9 mouse cellular contexts compared by ENCODE assay signal in genomic region chr2:142859452-142859851, GRCm38 (mm10). TPM values are rescaled to one million over a fixed set of nuclear protein-coding genes. Genes with fewer than 3 reads are reported as not detected.
DNase-seq lines count a peak whose midpoint lies in the region; ATAC-seq lines count a peak whose summit lies in the region.
"Had no signal": no experiment of that assay in that cellular context is flagged by ENCODE, and none has a peak within 500 bp of the region (broad histone marks: within the 10 kb centered on the region; RNA-seq: fewer than 3 reads in every experiment).

No protein-coding gene starts in this region.

- H3K4me1 ChIP-seq in forebrain, embryonic 15.5 days = no peaks in the 10 kb centered on the region
- H3K4me1 ChIP-seq in kidney, embryonic 16.5 days (ENCODE audit: insufficient read depth, low read length) = no peaks in the 10 kb centered on the region
- no peaks in the 10 kb centered on the region for H3K4me1 ChIP-seq in liver, embryonic 11.5 days (replicated peaks; ENCODE audit: control insufficient read depth, insufficient read depth, low read length)
- H3K4me1 ChIP-seq: limb, embryonic 13.5 days had no signal

- peak; percentile 60 for ATAC-seq in forebrain, embryonic 15.5 days (replicated peaks)
- ATAC-seq in kidney, embryonic 16.5 days (ENCODE audit: low FRiP score, low TSS enrichment) = peak; percentile 75; the same call in 1 of the 2 replicates
- ATAC-seq in liver, embryonic 11.5 days (replicated peaks; ENCODE audit: low FRiP score) = peak; percentile 56

- no peak overlapping the region for H3K9ac ChIP-seq in forebrain, embryonic 15.5 days (replicated peaks)
- H3K9ac ChIP-seq in kidney, embryonic 16.5 days (replicated peaks; ENCODE audit: low read length) = no peak overlapping the region
- no peak overlapping the region for H3K9ac ChIP-seq in liver, embryonic 11.5 days (ENCODE audit: low read depth, low read length)
- H3K9ac ChIP-seq: limb, embryonic 13.5 days had no signal

- no peak overlapping the region for H3K4me3 ChIP-seq in forebrain, embryonic 15.5 days
- no peak overlapping the region for H3K4me3 ChIP-seq in kidney, embryonic 16.5 days (ENCODE audit: low read length)
- no peak overlapping the region for H3K4me3 ChIP-seq in liver, embryonic 11.5 days (ENCODE audit: low read depth, low read length)
- H3K4me3 ChIP-seq: limb, embryonic 13.5 days had no signal

- WGBS in forebrain, embryonic 15.5 days = 56% methylated on average over 4 of the region's 4 CpGs
- 65% methylated on average over 4 of the region's 4 CpGs for WGBS in kidney, embryonic 16.5 days
- 69% methylated on average over 4 of the region's 4 CpGs for WGBS in liver, embryonic 11.5 days

- no peaks in the 10 kb centered on the region for H3K36me3 ChIP-seq in forebrain, embryonic 15.5 days
- H3K36me3 ChIP-seq in kidney, embryonic 16.5 days (ENCODE audit: insufficient read depth, low read length) = 0 out of 2 replicates have a peak, but pooled peaks cover 3% of the 10 kb centered on the region
- H3K36me3 ChIP-seq in liver, embryonic 11.5 days (ENCODE audit: control insufficient read depth, insufficient read depth, low read length) = no peaks in the 10 kb centered on the region

- no peak overlapping the region for H3K27ac ChIP-seq in forebrain, embryonic 15.5 days (replicated peaks)
- H3K27ac ChIP-seq in kidney, embryonic 16.5 days (ENCODE audit: low read length) = no peak overlapping the region
- no peak overlapping the region for H3K27ac ChIP-seq in liver, embryonic 11.5 days (ENCODE audit: low read depth, low read length)
- H3K27ac ChIP-seq: limb, embryonic 13.5 days had no signal

- DNase-seq in testis, postnatal 10 days (ENCODE audit: low spot score) = peak; percentile 57
- no peak for DNase-seq in testis, postnatal 14 days (ENCODE audit: low spot score)
- DNase-seq in c-Kit-positive CD71-positive TER-119-positive erythroid progenitor cells, embryonic 14.5 days (ENCODE audit: low spot score) = peak; percentile 19
- DNase-seq in liver, embryonic 11.5 days (ENCODE audit: low spot score) = no peak
- DNase-seq in right cerebral cortex, adult 18-20 months = peak; percentile 74
- no peak for DNase-seq in T-cell, adult 2 months (ENCODE audit: low spot score)

- H3K9me3 ChIP-seq in forebrain, embryonic 15.5 days = no peaks in the 10 kb centered on the region
- no peaks in the 10 kb centered on the region for H3K9me3 ChIP-seq in kidney, embryonic 16.5 days (ENCODE audit: low read length)
- no peaks in the 10 kb centered on the region for H3K9me3 ChIP-seq in liver, embryonic 11.5 days (ENCODE audit: control insufficient read depth, low read length)
- H3K9me3 ChIP-seq: limb, embryonic 13.5 days had no signal

- H3K27me3 ChIP-seq in forebrain, embryonic 15.5 days = no peaks in the 10 kb centered on the region
- no peaks in the 10 kb centered on the region for H3K27me3 ChIP-seq in kidney, embryonic 16.5 days (ENCODE audit: insufficient read depth, low read length)
- no peaks in the 10 kb centered on the region for H3K27me3 ChIP-seq in liver, embryonic 11.5 days (replicated peaks; ENCODE audit: control insufficient read depth, insufficient read depth, low read length)
- H3K27me3 ChIP-seq: limb, embryonic 13.5 days had no signal

- no peak overlapping the region for H3K4me2 ChIP-seq in forebrain, embryonic 15.5 days (replicated peaks)
- H3K4me2 ChIP-seq in kidney, embryonic 16.5 days (replicated peaks; ENCODE audit: low read depth, low read length) = no peak overlapping the region
- H3K4me2 ChIP-seq in liver, embryonic 11.5 days = no peak overlapping the region
- H3K4me2 ChIP-seq: limb, embryonic 13.5 days had no signal

RNA-seq across cellular contexts. Expression of gene Kif16b, which starts 41.9 kb away (rescaled TPM):
- 2.7 and 3.7 TPM in 2 replicates for polyA plus RNA-seq in forebrain, embryonic 15.5 days (2015; fragmentation: Nextera tagmentation; extraction: Ambion mirVana)
- 18.2 and 20.4 TPM in 2 replicates for polyA plus RNA-seq in kidney, embryonic 16.5 days (2015; fragmentation: Nextera tagmentation; extraction: Ambion mirVana)
- polyA plus RNA-seq in liver, embryonic 11.5 days (2014; fragmentation: Nextera tagmentation; extraction: Ambion mirVana) = 6.3 and 6.7 TPM in 2 replicates

Comparison
In these comparisons a context has a peak if more than half of its experiments do, and no peak if none do; other contexts are left out.
1. DNase-seq: peak in testis, postnatal 10 days (single experiment), c-Kit-positive CD71-positive TER-119-positive erythroid progenitor cells, embryonic 14.5 days (single experiment) and right cerebral cortex, adult 18-20 months (single experiment); none in testis, postnatal 14 days (single experiment), liver, embryonic 11.5 days (single experiment) and T-cell, adult 2 months (single experiment).
2. Peak in every context shown above with its lines, with median percentiles within 50 percentile points of each other: ATAC-seq.